Mouse (Mus musculus) lung, embryonic 14.5 days (tissue): ENCODE results near the gene Pkp1. TPM values are rescaled to one million over a fixed set of nuclear protein-coding genes. Genes with fewer than 3 reads are reported as not detected.

Experiments
- ATAC-seq: fragments of 200-750 bp; cut with Nextera tagmentation; 2 replicates; pipeline ENCODE4 v1.8.0; 2017; ENCODE audit warnings: mild to moderate bottlenecking, moderate TSS enrichment, moderate library complexity; ENCODE audit not compliant: insufficient read depth
- DNase-seq: peaks from one replicate; pipeline ENCODE4 v3.0.0-alpha.2; 2015
- H3K27ac ChIP-seq: fragments of 300-500 bp; sonication (generic); 2 replicates; pipeline ENCODE4 v1.5.1; 2014; ENCODE audit warnings: low read depth, mild to moderate bottlenecking, moderate library complexity
- H3K27me3 ChIP-seq: fragments of 300-500 bp; sonication (generic); 2 replicates; pipeline ENCODE4 v1.6.1; 2014; ENCODE audit warnings: low read length, control low read depth; ENCODE audit not compliant: insufficient read depth
- H3K36me3 ChIP-seq: fragments of 300-500 bp; sonication (generic); 2 replicates; pipeline ENCODE4 v1.6.1; 2014; ENCODE audit warnings: control low read depth; ENCODE audit not compliant: insufficient read depth
- H3K4me1 ChIP-seq: fragments of 300-500 bp; sonication (generic); 2 replicates; pipeline ENCODE4 v1.6.1; 2014; ENCODE audit warnings: antibody characterized with exemption, control low read depth; ENCODE audit not compliant: insufficient read depth
- H3K4me2 ChIP-seq: fragments of 300-500 bp; sonication (generic); 2 replicates; pipeline ENCODE4 v1.6.1; 2014; ENCODE audit warnings: mild to moderate bottlenecking
- H3K4me3 ChIP-seq: fragments of 300-500 bp; sonication (generic); 2 replicates; pipeline ENCODE4 v1.5.1; 2014; ENCODE audit warnings: low read depth, low read length
- H3K9ac ChIP-seq: fragments of 300-500 bp; sonication (generic); 2 replicates; pipeline ENCODE4 v1.6.1; 2014
- H3K9me3 ChIP-seq: fragments of 300-500 bp; sonication (generic); 2 replicates; pipeline ENCODE4 v1.6.1; 2016; ENCODE audit warnings: low read depth, low read length, control low read depth
- CTCF ChIP-seq: IDR thresholded peaks from 2 replicates; pipeline ENCODE4 v1.5.1; 2016; ENCODE audit warnings: antibody characterized with exemption, low read depth
- WGBS: fragments of 180-500 bp; shearing (Covaris S2); extraction: QIAGEN DNeasy Blood & Tissue Kit; methylation state at CpG from one replicate; pipeline ENCODE4 v1.1.7; 2014; 5-methylcytosine and 5-hydroxymethylcytosine counted together
- polyA plus RNA-seq: library from polyadenylated mRNA; unstranded; fragments of >200 nt; fragmentation: Nextera tagmentation; extraction: Ambion mirVana; gene quantifications from 2 replicates; pipeline ENCODE4 v1.2.1, GENCODE M21; 2014

The Pkp1 gene
- polyA plus RNA-seq, 1 experiment from 2014 or later, result 0.09 TPM

GRCm38 (mm10) chr1:135828918-135829317 lies 90.1 kb downstream of the Pkp1 start:
- Histone ChIP-seq H3K9ac (no peak overlapping the region), H3K36me3 (no peaks in the 10 kb centered on the region), H3K27me3 (no peaks in the 10 kb centered on the region), H3K4me3 (no peak overlapping the region), H3K4me2 (no peak overlapping the region), H3K4me1 (no peaks in the 10 kb centered on the region), H3K9me3 (no peaks in the 10 kb centered on the region), H3K27ac (no peak overlapping the region)
- WGBS, result 5% methylated on average over 1 of the region's 1 CpGs
- peak; percentile 84 for TF ChIP-seq CTCF
- DNase-seq (peak; percentile 78), ATAC-seq (0 out of 2 replicates have a peak, but pooled peaks have one; percentile 15)

GRCm38 (mm10) chr1:135821780-135822179 lies 97.2 kb downstream of the Pkp1 start:
- Histone ChIP-seq H3K4me1 (no peaks in the 10 kb centered on the region), H3K9ac (no peak overlapping the region), H3K4me3 (no peak overlapping the region), H3K9me3 (no peaks in the 10 kb centered on the region), H3K4me2 (no peak overlapping the region), H3K36me3 (no peaks in the 10 kb centered on the region), H3K27me3 (peaks cover 36% of the 10 kb centered on the region), H3K27ac (no peak overlapping the region)
- 78% methylated on average over 7 of the region's 7 CpGs for whole genome bisulfite sequencing
- no peak for ATAC-seq
- DNase-seq, result no peak
- no peak for TF ChIP-seq CTCF

Other genes starting within 250 kb of the Pkp1 start
- 271 and 297 TPM in 2 replicates for gene Csrp1, start 199.1 kb downstream of the Pkp1 start, polyA plus RNA-seq
- 75.4 and 79.5 TPM in 2 replicates for gene Phlda3, start 153.1 kb downstream of the Pkp1 start, polyA plus RNA-seq
- 11.4 and 63.9 TPM in 2 replicates for gene Tnni1, start 139.8 kb downstream of the Pkp1 start, polyA plus RNA-seq
- 14.4 and 14.5 TPM in 2 replicates for gene Lad1, start 100.6 kb downstream of the Pkp1 start, polyA plus RNA-seq
- 6.0 and 57.2 TPM in 2 replicates for gene Tnnt2, start 82.9 kb downstream of the Pkp1 start, polyA plus RNA-seq
- gene Igfn1, start 87.1 kb upstream of the Pkp1 start, polyA plus RNA-seq, result not detected in 2 replicates
- 72.7 and 76.3 TPM in 2 replicates for gene Tmem9, start 88.9 kb upstream of the Pkp1 start, polyA plus RNA-seq
- gene Ascl5, start 131.6 kb upstream of the Pkp1 start, polyA plus RNA-seq, result not detected in 2 replicates
- gene Cacna1s, start 133.5 kb upstream of the Pkp1 start, polyA plus RNA-seq, result not detected in 2 replicates
- 3.8 and 4.1 TPM in 2 replicates for gene Kif21b, start 212.2 kb upstream of the Pkp1 start, polyA plus RNA-seq